Mouse (Mus musculus): ENCODE measurements at regions not wholly inside any gene's neighbourhood (a gene's known extent, or its start where the extent isn't known, plus 50 kb on each side); places are given as distances from the start of the nearest gene placed in this dataset.

- no peak for TF ChIP-seq POLR2A (IDR thresholded peaks at IDR 0.05; ENCODE audit: borderline replicate concordance, insufficient read depth, low read length)
- TF ChIP-seq CTCF (IDR thresholded peaks at IDR 0.05; ENCODE audit: borderline replicate concordance, insufficient read depth, low read depth, low read length), result no peak
These were observed 90.5 kb upstream of the Plxna2 start for GRCm38 (mm10) chr1:194527342-194528165.
